Mouse (Mus musculus) layer of hippocampus, adult 8-10 months (tissue): ENCODE measurements at regions not wholly inside any gene's neighbourhood (a gene's known extent, or its start where the extent isn't known, plus 50 kb on each side); places are given as distances from the start of the nearest gene placed in this dataset.

ENCODE experiments used
- DNase-seq, 2 experiments: peaks; one replicate each; pipeline ENCODE4 v3.0.0; 2022; ENCODE audit warnings: low spot score in 2 of 2

DNA sequence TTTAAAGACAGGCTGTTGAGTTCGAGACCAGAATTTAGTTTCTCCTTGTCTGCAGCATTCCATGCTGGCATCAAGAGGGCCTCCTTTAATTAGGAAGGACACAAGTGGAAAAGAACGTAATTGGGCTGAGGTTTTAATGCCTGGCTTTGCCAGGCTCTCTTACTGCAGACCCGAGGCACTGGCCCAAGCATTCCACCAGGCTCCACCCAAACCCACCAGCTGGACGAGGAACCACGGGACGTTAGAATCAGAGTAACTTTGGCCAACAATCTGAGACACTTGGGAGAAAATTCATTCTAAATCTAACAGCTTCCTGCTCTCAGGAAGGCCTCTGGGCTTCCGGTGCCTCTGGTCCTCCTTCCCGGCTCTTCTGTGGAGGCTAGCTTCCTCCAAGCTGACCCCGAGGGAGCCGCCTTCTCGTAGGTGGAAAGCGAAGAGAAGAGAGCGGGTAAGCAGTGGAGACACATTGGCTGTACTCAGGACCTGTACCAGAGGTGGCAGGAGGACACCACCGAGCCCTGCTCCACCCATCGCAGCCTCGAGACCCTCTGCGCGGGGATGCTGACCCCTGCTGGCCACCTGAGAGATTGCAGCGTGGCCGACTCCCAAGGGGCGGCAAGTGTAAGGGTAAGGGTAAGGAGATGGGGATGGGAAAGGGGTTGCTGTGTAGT lies 105.5 kb downstream of the Tmem17 start:
- peak; percentile 69 to 82 for DNase-seq

DNA sequence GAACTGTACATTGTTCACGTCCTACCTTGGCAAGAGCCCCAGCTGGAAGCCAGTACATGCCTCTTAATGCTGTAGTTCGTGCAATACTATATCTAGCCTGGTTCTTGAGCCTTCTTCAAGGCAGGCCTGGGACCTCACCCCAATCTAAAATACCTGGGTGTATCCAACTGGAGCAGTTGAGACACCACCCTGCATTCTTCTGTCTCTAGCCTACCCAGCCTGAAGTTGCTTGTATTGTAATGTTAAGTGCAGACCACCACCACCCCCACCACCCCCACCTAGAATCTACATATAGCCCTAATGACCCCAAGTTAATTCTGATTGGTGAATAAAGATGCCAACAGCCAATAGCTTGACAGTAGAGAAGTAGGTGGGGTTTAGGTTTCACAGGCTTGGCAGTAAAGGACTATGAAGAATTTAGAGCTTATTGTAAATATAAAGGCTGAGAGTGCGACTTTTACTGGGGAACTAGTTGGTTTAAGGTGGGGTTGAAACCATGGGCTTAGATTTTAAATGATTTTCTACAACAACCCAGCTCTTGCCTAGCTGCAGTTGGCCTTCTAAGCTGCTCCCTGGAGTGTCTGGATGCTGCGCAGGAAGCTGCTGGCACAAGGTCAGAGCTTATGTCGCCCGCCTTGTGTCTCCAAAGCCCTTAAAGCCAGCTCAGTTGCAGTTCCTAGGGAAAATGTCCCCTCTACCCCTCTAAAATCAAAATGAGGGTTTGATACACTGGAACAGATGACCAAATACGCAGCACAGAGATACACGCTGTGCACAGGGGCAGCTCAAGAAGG lies 109.2 kb downstream of the Tmem17 start:
- DNase-seq, result no peak

DNA sequence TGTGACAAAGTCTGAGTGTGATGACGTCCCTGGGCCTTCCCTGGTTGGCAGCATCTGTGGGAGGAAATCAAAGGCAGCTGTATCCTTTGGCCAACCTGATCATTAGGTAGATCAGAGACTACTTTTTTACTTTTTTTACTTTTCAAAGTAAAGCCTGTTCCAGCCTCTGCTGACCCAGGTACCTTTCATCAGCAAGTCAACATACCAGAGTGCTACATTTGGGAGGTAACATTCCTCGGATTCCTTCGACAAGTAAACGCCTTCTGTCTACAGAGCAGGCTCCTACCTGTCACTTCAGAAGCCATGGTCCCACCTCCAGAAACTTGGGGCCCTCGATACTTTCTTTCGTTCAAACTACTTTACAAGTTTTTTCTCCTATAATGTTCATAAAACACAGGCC lies 110.0 kb downstream of the Tmem17 start:
- no peak for DNase-seq

DNA sequence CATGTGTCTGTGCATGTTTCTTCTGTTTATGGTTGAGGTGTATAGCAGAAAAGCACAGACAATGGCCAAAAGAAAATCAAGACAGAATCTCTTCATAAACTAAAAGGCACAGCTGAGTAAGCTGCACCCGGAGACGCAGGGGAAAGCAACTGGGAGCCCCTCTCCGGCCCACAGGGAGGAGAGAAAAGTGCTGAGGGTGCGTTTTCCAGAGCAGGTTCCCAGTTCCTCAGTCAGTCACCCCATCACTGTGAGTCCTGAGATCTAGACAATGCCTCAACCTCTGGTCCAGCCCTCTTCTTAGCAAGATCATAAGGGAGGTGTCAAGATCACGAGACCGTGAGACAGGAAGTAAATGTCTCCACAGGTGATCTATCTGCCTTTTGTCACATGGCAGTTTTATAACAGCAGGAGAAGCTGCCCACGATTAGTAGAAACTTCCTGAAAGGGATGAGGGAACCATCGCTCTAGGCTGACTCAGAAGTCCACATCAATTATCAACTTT lies 110.7 kb downstream of the Tmem17 start:
- no peak for DNase-seq

DNA sequence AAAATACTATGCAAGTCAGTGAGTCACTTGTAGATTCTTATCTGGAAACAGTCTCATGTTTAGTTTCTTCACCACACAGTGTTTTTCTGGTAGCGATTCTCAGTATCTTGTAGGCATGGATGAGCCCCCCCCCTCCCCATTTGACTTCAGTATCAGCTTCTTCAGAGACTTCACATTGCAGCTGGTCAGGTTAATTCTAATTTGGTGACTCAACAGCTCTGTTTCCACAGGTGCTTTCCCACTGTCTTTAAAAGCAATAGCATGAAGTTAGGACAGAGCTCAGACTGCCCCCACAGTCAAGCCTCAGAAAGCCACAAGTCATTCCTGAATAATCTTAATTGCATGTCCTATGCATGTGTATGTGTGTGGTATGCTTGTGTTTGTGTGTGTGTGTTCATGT lies 114.5 kb downstream of the Tmem17 start:
- DNase-seq, result no peak

DNA sequence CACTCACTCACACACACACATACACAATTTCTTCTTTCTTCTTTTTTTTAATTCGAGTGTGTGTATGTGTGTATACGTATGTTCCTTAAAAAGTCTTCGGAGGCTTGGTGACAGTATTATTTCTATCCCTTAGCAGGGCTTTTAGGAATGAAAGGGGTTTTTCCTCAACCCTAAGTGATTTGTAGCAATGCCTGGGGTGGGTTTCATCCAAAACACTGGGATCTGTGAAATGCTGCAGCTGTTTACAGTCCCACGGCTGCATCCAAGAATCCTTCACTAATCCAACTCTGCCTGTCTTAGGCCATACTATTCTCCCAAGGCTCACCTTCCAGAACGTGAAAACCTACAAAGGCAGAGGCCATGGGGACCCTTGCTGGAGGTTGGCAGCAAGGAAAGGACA lies 116.6 kb downstream of the Tmem17 start:
- no peak for DNase-seq

DNA sequence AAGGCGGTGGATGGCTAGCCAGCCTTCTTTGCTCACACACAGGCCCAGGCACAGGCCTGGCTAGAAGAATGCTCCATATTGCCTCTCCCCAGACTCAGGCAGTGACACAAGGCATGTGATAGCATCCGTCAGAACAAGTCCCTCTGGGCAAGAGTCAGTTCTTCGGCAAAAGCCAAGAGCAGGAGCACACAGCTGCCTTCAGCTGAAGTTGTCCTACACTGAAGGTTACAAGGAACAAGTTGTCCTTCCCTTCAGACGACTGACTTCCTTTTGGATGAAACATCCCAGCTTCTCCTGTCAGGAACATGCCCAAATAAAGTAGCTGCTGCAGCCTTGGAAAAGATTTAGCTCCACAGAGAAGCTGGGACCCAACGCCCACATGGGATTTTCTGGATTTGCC lies 117.1 kb downstream of the Tmem17 start:
- no peak for DNase-seq

DNA sequence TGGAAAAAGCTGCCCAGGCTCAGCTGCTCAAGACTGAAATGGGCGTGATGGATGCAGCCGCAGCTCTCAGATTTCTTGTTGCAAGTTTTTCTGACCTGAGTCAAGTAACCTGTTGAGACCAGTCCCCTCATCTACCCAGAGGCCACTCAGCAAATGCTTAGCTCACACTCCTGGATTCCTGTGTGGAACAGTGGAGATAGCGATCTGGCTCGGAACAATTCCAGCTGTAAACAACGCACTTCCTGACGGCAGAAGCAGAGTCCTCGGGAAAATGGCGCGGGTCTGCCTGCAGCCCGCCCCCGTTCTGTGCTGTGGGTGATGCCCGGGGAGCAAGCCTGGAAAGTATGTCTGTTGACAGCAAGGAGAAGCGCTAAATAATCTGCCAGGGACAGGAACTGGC lies 117.7 kb downstream of the Tmem17 start:
- DNase-seq, result no peak

DNA sequence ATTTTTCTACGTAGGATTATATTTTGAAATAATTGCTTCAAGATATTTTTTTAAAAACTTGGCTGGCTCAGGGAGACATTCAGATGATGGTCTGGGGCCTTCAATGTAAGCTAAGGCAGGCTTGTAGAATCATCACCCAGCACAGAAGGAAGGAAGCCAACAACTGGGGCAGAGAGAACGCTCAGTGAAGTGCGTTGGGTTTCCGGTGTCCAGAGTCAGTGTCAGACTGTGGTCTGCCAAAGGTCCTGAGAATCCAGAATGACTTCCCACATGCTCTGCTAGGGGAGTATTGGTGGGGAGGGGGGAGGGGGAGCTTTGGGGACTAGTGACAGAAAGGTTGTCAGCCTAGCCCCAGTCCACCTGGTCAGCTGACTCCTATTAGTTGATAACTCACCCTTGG lies 118.1 kb downstream of the Tmem17 start:
- no peak for DNase-seq

DNA sequence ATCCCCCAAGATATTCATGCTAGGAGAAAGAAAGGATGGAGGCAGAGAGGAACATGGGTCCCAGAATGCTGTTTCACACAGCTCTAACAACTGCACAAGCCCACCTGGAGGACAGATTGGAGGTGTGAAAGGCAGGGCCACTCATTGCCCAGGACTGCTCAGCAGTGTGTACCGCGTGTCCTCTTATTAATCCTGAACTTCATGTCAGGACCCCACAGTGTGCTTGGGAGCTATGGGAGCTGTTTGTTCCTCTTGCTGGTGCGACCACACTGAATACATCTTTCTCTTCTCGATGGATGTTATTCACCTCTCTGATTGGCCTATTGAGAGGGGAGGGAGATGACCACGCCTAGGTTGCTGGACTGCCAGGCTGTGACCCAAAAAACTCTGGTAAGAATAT lies 119.1 kb downstream of the Tmem17 start:
- no peak for DNase-seq

DNA sequence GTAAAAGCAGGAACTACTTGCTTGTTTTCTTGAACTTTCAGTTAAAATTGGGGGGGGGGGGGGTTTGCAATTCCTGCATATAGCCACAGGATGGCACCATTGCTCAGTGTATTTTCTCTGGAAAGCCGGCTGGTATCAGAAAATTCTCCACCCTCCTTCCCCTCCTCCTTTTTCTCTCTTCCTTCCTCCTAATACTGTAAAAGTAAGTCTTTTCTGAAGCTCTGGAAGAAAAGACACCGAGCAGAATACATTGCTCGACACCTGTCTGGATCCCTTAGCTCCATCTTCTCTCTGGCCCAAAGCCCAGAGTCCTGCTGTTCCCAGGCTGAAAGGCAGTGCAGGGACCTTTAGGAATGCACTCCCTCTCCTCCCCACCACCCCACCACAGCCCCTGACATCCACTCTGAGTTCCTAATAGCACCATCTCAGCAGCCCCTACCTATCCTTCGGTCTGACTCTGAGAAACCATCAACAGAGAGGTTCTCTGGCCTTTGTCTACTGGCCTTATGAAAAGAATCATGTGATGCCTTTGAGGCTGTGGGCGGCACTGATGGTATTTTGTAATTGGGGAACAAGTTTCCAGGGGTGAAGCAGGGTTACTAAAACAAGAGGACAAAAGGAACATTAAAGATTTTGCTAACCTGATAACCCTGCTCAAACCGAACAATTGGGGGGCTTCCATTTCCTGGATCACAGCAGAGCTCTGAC lies 119.9 kb downstream of the Tmem17 start:
- DNase-seq, result no peak

DNA sequence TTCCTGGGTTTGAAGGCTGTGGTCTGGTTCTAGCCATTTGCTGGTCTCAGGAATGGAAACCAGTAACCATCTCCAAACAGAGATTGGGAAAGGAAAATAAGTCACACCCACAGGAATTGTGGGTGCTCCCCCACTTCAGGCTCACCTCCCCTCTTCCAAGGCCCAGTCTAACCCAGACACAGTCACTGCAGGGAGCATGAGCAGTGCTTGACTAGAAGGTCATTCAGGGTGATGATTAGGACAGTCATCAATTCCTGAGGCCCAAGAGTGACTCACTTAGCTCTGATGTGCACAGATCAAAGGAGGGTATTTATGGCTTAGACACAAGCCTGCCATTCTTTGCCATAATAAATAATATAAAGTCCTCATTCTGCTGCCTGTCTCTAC lies 120.4 kb downstream of the Tmem17 start:
- DNase-seq, result no peak

DNA sequence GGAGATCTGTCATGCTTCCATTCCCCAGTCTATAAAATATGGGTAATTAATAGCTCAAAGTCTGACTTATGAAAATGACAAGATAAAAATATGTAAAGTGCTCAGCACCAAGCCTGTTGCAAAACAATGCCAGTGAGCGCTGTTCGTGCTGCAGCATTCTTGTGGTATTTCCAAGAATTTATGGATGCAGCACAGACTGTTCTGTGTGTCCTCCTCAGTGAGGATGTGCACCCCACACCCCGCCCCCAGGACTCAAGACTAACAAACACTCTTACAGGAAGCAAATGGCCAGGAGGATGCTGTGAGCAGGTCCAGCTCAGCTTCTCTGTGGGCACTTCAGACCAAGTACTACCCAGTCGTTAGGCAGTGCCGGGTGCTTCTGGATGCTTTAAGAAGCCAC lies 121.1 kb downstream of the Tmem17 start:
- DNase-seq, result peak in 1 of 2 experiments; percentile 36

DNA sequence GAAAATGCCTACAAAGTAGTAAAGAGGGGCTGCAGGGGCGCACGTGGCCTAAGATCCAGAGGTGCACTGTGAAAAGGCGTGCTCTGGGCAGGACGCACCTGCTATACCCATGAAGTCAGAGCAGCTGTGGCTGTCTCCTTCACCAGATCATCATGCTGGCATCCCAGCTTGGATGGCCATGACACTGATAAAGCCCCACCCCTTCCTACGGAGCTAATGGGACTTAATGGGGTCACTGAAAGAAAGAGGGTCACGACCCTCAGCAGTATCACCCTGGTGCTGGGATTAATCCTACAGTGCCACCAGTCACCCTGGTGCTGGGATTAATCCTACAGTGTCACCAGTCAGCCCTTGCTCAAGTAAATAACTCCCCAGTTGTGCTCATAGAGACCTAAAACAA lies 122.1 kb downstream of the Tmem17 start:
- DNase-seq, result no peak

DNA sequence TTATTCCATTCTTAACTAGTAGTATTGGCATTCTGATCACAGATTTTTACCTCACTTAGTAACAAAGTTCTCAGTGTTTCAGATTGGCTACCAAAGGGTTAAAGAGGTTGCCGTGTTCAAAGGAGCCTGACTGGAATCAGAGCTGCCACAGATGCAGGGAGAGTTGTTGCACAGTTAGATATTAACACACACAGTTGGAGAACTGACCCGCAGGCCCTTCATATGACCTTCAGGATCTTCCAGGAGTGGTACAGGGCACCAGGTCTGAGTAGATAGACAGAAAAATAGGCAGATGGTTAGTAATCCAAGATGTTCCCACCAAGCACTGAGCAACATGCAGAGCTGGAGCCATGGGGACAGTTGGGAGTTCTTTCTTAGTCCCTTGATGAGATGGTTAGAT lies 123.1 kb downstream of the Tmem17 start:
- no peak for DNase-seq

DNA sequence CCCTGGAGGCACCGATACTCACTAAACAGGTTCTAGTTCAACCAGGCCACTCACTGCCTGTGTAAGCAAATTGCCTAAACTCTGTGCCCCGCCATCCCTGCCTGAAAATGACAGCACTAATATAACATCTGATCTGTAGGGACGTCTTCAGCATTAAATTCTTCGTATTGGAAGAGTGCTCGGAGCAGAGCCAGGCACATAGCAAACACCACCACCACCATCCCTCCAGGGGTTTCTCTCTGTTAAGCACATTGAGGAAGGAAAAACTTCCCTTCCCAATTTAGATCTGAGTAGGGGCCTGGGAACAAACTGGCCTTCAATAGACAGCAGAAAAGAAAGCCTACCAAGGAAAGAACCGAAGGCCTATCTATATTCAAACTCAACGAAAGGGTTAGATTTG lies 124.4 kb downstream of the Tmem17 start:
- DNase-seq, result no peak

DNA sequence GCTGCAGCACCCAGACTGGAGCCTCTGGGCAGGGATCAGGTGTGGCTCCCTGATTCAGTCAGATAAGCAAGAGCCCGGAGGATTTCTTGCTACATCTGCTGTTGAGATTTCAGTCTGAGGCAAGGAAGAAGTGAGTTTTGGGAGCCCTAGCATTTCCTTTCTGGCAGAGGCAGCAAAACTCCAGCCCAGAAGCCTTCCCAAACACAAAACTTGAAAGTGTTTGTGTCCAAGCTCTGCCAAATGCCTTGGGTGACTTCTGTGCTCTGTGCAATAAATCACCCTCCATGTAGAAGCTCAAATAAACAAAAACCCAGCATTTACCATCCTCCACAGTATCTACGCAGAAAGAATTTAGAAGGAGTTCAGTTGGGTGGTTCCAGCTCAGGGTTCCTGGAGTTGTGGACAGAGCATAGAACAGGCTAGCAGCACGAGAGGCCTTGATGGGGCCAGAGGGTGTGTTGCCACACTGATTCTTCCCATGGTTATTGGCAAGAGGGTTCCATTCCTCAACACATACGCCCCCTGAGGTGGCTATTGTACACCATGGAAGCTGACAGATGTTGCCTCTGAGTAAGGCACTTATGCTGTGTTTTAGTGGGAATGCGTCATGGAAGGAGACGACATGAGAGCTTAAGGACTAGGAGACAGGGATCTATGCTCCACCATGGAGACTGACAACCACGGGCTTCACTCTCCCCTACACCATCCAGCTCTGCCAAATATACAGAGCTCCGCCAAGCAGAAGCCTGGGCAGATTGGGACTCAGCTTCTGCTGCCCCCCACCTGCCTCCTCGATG lies 125.1 kb downstream of the Tmem17 start:
- no peak for DNase-seq

DNA sequence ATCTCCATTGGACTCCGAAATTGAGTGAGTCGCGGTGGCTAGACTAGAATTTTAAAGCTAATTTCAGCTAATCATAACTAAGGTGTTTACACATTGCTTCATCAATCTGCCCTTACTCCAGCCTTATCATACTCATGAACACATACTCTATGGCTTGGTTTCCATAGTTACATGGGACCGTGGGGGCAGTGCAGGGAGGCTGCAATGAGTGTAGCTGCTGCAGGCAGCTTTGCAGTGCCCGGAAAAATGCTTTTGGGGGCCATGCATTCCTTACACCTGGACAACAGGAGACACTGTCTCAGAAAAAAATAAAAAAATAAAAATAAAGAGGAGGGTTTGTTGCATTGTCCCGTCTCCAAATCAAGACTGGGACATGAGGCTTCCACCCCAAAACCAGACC lies 126.3 kb downstream of the Tmem17 start:
- DNase-seq, result peak in 1 of 2 experiments; percentile 35

DNA sequence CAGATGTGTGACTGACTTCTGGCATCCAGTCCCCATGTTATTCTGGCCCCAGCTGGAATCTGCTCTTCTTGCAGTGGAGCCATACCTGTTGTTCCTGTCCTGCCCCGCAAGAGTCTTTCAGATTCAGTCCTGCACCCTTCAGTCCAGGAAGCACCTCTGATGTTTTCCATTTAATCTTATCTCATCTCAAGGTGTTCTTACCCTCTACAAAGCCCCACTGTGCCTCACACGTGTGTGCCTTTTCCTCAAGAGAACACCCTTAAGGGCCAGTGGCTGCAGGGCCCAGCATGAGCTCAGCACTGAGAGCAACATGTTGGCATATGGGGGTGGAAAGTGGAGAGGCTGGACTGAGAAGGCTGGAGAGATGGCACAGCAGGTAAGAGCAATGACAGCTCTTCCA lies 126.8 kb downstream of the Tmem17 start:
- DNase-seq, result no peak

DNA sequence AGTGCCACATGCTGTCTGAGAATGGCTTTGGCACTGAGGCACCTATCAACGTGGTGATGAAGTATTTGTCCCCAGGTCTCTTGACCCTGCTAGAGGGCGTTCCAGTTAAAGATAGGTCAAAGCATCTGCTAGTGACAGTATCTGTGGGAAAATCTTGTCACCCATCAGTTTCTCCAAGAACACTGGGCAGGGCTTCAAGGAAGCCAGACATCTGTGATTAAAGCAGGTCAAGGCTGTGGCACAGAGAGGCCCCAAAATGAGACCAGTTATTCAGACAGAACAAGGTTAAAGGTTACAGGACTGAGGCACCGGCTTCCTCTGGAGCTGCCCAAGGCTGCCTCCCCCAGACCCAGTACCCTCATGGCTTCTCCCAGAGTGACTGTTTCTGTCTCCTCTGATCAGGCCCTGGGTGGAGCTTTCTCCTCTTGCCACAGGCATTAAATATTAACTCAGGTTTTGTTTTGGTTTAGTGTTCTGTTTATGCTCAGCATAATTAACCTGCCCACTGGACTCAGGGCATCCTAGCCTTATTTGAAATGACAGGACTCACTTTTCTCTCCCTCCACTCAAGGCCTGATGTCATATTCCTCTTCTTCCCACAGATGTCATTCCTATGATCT lies 128.6 kb downstream of the Tmem17 start:
- DNase-seq, result no peak

DNA sequence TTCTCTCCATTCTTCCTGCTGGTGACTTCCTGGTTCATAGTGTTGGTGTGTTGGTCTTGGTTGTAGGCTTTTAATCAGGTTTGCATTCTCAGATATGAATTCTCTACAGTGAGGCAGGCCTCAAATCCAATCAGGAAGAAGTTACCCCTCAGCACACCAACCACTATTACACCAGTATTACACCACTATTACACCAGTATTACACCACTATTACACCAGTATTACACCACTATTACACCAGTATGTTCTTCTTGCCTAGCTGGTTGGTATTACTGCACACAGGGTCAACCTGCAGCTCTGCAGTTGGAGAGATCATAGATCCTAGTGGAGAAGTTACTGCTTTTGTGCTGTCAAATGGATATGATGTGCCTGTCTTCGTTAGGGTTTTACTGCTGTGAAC lies 129.6 kb downstream of the Tmem17 start:
- DNase-seq, result no peak
